Mouse (Mus musculus) WW6 (cell line): ENCODE data around the gene Sectm1b.

Source experiments
- DNase-seq: peaks from one replicate; pipeline ENCODE4 v3.0.0-alpha.2; 2013; ENCODE audit warnings: low read depth, low spot score

Gene Sectm1b

DNA sequence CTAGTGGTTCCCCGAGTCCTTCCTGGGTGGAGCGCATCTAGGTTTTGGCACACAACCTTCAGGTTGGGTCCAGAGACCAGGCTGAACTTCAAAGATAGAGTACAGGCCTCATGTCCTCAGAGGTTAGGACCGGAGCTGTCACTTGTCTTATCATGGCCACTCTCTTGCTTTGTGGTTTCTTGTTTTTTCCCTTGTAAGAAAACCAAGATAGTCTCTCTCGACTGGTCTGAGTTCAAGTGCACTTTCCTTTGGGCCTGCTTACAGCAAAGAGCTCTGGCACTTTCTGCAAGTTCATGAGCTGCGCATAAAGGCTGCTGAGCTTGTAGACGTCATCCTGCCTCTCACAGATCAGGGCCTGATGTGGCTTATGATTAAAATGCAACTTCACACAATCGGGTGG is 36.1 kb downstream of the Sectm1b start:
- no peak for DNase-seq

DNA sequence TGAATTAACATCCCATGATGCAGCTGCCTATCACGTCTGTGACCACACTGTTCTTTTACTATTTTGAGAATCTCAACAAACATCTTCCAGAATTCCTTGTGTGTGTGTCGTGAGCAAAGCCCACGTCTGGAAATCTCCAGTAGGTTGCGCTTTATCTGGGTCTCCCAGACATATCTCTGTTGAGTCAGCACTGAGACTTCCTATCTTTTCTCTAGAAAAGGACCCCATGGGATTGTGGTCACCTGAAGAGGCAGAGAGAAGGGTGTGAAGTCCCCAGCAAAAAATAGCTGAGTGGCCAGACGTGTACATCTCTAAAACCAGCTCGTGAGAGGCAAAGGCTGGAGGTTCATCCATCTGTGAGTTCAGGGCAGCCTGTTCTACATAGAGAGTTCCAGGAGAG is 39.2 kb downstream of the Sectm1b start:
- DNase-seq = no peak

DNA sequence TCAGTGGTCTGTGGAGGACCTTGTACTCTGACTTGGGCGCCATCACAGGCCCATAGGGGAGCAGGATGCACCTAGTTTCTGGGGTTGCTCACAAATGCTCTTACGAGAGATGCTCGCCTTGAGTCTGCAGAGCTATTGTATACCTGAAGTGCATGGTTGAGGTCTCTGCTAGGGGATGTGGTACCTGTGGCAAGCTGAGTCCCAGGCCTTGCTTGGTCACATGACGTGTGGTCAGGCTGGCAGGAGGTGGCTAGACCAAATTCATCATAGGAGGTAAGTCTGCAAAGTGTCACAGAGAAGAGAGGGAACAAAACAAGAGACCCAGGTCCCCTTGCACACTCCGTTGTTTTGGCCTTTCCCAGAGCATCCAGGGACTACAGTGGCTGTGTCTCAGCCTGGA is 43.9 kb downstream of the Sectm1b start:
- DNase-seq = no peak

DNA sequence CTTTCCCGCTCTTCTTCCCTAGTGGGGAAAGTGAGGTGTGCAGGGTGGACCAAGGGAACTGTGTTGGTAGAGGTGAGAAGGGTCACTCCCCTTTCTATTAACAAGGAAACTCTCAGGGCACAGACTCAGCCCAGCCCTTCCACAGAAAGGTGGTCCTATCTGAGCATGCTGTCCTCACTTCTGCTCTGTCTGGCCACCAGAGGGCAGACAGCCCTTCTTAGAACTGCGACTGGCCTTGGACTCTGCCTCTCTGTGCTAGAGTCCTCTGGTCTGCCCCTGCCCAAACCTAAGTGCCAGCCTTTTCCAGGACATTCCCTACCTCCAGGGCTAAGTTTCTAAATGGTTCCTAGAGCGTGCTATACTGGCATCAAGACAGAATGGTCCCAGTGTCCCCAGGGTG is 45.7 kb downstream of the Sectm1b start:
- DNase-seq = peak; percentile 33

DNA sequence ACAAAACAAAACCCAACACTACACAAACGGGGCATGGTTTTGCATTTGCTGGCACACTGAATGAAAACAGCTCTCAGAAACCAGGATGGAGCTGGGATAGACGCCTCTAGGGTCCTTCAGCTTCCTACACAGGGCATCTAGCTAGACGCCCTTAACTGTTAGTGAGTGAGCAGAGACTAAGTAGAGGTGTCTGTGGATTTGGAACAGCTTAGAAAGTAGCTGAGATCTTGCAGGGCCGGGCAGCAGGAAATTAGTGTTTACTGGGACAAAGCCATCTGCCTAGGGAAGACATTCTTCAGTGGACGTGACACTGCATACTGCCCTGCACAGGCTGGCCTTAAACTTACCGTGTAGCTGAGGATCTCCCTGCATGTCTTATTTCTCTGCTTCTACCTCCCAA is 47.9 kb downstream of the Sectm1b start:
- no peak for DNase-seq

DNA sequence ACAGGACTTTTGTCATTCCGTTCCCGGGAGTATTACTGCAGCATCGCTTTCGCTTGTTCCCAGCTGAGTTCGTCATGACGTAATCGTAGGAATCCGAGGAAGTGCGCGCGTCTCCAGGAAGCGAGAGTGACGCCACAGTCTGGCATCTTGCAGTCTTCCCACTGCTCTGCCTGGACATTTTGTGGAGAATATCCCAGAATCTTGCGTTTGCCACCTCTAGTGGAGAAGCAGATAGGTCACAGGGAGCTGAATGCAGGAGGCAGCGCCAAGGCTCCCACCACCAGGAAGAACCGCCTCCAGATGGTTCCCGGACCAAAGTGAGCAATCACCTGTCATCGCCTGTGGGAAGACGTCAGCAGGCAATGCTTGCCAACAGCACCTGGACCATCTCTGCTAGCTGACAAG is 48.5 kb downstream of the Sectm1b start:
- no peak for DNase-seq

DNA sequence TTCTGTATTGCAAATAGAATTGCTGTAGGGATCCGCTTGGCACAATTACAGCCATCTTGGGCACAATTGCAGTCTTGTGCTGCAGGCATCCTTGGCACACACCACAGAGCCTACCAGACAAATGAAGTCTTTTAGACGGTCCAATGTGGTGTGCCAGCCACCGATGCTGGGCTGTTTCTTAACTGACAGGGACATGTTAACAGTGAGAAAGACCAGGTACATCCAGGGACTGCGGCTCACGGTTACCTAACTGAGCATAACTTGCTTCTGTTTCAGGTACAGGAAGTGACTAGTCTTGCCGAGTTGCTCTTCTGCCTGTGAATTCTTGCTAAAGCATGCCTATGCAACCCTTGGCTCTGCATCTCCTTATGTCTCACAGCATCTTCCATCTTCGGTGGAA is 49.7 kb downstream of the Sectm1b start:
- DNase-seq = no peak

DNA sequence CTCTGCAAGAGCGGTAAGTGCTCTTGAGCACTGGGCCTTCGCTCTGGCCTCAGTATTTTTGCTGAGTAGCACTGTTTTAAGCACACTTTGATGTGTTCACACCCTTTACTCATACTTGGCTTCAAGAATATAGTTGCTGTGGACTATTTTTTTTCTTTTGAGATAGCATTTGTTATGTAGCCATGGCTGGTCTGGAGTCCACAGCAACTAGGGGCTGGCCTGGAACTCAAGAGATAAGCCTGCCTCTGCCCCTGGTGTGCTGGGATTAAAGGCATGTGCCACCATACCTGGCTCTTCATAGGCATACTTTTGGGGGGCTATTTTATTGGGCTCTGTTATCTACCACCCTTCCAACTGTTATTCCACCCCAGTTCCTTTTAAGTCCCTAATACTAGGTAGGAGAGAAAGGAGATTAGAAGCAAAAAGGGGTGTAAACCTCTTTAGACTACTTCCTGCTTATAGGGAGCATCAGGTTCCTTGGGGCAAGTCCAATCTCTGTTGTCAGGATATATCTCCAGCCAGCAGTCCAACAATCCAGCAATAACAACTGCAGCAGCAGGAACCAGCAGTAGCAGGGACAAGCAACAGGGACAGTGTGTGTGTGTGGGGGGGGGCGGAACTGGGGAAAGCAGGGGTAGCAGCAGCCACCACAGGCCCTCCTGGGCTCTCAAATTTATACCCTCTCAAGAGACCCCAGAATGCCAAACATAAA is 53.2 kb downstream of the Sectm1b start:
- DNase-seq = no peak

DNA sequence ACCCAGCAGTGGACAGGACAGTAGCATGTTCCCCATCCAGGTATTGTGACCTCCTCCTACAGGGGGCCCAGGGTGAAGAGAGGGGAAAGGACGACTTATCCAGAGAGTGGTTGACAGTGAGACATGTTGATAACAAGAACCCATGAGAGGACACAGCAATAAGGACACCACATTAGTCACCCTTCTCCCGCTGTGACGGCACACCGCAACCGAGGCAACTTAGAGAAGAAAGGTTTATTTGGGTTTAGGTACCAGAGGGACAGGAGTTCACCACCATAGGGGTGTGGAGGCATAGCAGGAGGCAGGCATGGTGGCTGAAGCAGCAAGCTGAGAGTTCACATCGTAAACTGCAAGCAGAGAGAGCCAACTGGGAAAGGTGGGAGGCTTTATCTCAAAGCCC is 57.2 kb downstream of the Sectm1b start:
- no peak for DNase-seq

DNA sequence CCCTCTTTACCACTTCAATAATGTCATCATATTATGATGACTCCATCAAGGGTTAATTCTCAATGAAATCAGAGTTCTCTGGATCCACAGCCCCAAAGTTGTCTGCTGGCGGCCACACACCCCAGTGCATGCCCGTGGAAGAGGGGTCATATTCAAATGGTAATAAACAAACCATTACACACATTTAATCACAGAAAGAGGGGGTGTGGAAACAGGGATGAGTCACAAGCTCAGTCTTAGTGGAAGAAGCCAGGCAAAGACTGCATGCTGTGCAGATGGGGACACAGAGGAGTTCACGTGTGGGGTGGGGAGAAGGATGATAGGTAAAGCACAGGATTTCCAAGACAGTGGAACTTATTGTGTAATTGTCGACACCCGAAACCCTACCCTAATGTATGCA is 59.1 kb downstream of the Sectm1b start:
- DNase-seq = no peak
